Mouse (Mus musculus): ENCODE measurements around the gene Dock4. TPM values are rescaled to one million over a fixed set of nuclear protein-coding genes. Genes with fewer than 3 reads are reported as not detected.

Dock4 gene
- total RNA-seq, 2 experiments from 2014 or later: 11.2 to 11.7 TPM

DNA sequence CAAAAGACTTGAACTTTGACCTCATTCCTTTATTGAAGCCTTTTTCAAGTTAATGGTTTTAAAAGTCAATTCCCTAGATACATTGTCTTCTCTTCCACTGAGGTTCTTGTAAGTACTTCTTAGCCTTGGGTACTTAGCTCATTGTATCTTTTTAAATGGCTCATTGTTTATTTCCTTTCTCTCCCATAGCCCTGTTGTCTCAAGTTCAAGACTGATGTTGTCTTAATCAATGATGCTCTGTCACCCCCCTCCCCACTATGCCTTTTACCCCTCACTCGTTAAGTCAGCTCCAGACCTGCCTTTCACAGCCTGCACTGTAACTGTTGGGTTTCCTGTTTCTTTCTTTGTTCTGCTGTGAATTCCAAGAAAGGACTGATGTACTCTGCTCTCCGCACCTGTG is 154.2 kb downstream of the Dock4 start:
- no peak for DNase-seq
- intact Hi-C loops (cut with DNase I): no loop called here

DNA sequence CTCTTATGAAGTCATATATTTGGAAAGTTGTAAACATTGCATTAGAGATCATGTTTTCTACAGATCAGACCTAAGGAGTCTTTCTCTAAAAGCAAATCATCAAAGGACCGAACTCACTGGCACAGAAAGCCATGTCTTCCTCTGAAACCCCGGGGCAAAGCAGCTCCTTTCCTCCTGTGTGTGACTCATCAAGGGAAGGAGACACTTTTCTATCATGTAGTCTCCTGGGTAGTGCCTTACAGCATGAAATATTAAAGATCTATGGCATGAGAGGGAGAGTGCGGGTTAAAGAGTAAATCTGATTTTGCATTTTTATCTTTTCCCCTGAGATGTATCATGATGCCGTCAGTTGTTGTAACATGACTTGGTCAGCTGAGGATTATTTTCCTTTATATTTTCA is 159.8 kb downstream of the Dock4 start:
- intact Hi-C loops (cut with DNase I): no loop called here
- no peak for DNase-seq

DNA sequence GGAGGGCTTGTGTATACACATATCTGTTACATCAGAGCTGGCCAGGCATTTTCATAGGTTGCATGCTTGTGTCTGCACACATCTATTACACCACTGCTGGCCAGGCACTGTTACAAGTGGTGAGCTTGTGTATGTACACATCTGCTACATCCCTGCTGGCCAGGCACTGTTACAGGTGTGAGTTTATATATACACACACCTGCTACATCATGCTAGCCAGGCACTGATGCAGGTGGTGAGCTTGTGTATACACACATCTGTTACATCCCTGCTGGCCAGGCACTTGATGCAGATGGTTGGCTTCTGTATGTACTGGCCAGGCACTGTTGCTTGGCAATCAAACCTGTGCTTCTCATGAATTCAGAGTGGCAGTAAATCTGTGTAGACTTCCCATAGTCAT is 177.2 kb downstream of the Dock4 start:
- intact Hi-C loops (cut with DNase I): no loop called here
- DNase-seq: no peak

DNA sequence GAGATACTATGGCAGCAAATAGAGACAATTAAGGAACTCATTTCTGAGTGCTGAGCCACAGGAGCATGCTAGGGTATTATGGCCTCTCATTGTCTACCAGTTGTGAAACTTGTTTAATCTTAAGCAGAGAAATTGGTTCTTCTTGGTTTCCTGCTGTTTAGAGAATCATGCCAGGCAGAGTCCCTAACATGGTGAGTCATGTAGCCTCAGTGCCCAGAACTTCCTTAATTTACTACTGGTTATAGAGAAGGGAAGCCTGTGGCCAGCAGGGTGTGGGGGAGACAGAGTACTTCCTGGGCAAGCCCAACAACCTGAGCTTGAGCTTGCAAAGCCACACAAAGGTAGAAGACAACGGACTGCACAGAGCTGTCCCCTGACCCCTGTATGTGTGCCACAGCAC is 180.8 kb downstream of the Dock4 start:
- intact Hi-C loops (cut with DNase I): no loop called here
- DNase-seq: peak in 1 of 2 experiments; percentile 10

DNA sequence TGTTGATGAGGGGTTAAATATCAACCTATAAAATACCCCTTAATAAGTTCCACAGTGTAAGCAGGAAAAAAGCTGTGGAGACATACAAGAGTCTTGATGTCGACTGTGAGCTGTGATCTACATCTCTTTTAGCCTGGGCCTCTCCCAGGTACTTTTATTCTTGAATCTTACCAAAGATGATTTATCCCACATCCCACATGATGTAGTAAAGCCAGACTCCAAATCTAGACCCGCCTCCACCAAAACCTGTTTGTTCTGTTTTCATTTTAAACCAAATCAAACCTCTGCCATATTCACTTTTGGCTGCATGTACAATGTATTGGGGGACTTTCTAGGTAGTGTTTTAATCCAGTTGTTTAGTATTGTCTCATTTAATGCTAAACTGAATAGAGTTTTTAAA is 187.5 kb downstream of the Dock4 start:
- no peak for DNase-seq
- intact Hi-C loops (cut with DNase I): no loop called here

DNA sequence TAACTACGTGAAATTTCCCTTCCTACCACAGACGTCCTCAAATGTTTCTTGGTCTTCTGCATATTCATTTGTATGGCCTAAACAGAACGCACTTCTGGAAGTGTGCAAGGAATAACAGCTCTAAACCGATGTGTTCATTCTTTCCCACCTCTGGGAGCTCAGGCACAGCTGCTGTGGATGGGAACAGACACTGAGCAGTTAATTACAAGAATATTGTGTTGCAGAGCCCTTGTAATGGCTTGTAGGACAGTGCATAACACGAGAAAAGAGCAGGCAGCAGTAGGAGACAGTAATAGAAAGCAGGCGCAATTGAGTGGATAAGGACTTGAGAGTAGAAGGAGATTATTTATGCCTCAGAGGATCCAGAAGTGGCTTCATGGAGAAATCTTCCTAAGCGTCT is 188.4 kb downstream of the Dock4 start:
- intact Hi-C loops (cut with DNase I): no loop called here
- DNase-seq: no peak

DNA sequence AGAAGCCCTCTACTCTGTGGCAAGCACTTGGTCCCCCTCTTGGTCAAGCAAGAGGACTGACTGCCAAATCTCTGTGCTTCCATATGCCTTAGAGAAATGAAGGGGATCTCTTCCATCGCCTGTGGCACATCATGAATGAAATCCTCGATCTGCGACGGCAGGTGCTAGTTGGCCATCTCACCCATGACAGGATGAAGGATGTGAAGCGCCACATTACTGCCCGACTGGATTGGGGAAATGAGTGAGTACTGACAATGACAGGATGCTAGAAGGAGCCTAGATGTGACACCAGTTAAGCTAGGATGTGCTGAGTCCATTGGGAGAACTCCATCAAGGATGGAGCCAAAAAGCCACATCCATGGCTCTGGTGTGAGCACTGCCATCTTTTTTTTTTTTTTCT is 190.2 kb downstream of the Dock4 start:
- intact Hi-C loops (cut with DNase I): no loop called here
- DNase-seq: no peak

DNA sequence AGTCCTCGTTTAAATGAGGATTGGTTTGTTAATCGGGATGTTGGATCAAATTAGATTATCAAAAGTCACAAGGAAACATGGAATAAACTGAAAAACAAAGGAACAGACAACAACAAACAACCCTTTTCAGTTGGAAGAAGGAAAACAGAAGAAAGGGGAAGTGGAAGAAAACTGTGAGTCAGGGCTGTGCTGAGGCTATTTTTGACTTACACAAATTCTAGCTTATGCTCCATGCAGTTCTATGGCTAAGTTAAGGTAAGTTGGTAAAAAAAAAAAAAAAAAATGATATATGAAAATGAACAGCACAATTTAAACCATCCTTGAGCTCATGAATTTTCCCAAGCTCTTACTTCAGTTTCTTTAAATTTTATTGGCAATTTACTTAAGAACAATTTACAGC is 191.7 kb downstream of the Dock4 start:
- intact Hi-C loops (cut with DNase I): no loop called here
- DNase-seq: no peak

DNA sequence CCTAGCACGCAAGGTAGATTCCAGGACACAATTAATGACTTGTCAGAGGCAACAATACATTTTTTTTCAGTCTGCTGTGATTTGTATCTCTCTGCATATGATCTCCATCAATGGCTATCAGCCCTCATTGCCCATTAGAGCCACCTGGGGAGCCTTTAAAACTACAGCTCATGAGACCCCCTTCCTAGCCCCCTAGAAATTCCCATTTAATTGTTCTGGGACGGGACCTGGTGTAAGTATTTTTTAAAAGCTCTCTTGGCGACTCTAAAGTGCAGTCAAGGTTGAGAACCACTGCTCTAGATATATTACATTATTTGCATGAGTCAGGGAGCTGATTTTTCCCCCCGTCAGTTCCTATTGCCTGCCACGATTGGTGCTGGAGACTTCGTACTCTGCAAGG is 200.1 kb downstream of the Dock4 start:
- intact Hi-C loops (cut with DNase I): no loop called here
- no peak for DNase-seq

DNA sequence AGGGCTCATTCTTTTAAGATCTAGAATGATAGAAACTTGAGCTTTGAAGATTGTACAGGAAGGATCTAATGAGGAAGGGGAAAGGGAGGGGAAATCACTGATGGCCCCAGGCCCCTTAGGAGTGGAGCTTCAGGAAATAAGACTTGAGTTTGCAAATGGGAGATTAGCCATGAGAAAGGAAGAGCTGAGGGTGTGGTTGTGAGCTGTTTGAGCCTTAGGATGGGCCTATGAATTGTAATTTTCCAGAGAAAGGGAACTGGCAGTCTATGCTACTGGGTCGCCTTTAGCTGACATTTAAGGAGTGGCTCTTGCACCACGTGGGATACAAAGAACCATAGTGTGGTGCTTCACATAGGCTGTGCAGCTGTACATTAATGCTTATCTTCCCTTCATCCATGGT is 208.6 kb downstream of the Dock4 start:
- intact Hi-C loops (cut with DNase I): loop anchor here (5.0 to 10.0 kb wide), 2 partner anchors 92 to 210 kb away; partner anchors contain the start of genes Dock4 and Zfp277
- DNase-seq: no peak

DNA sequence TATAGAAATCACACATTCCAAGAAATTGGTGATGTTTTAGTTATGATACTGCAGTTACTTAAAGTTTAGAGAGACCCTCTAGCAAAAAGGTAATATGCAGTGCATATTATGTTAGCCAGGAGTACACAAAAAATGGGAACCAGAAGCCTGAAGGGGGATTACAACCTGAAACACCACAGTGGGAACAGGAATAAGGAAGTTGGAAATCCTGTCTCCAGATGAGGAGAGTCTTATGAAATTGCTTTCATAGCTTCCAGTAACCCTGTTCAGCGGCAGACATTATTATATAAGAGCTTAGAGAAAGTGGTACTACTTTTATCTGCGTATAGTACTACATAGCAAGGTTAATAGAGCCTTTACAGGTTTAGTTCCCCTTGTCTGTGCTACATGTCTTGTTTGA is 210.1 kb downstream of the Dock4 start:
- intact Hi-C loops (cut with DNase I): loop anchor here (10.0 kb wide), 1 partner anchor 211 kb away; the partner anchor contains the start of genes Dock4 and Zfp277
- DNase-seq: no peak

DNA sequence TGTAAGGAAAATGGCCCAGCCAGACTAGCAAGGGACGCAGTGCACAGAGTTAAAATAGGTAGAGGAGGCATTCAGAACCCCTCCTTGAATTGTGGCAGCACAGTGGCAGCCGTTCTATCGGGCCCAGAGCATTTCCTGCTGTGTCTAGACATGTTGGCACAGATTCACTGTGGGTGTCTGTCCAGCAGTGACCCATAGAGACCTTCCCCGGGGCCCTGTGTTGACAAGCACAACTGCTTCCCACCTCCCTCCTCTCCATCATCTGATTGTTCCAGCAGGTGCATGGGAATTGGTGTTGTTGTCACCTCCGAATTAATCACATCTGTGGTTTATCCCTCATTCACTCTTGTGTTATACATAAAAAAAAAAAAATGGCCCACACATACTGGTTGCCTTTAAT is 210.7 kb downstream of the Dock4 start:
- DNase-seq: no peak
- intact Hi-C loops (cut with DNase I): loop anchor here (10.0 kb wide), 1 partner anchor 212 kb away; the partner anchor contains the start of genes Dock4 and Zfp277

DNA sequence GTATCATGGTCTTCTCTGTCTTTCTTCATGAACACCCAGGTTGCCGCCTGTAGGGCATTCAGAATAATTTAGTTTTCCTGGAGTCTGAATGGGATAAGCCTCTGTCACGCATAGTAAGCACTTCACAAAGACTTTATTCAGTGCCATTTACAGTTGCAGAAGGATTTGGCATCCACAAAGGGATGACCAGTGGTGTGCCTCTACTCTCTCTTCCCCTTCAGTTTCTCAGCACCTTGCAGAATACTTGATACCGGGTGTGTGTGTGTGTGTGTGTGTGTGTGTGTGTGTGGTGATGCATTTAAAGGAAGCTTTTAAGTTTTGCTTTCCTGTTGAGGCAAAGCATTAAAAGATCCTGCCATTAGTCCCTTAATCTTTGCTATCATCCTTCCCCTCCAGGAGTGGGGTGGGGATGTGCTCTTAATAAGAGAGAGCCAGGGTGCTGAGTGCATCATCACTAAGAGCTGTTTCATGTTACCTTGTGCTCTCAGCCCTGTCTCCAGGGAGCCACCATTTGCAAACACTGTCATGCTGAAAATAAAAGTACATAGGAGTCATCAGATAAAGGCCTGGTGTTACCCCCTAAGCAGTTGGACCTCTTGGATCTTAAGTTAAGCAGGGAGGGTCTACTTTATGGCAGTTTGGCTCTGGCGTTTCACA is 211.6 kb downstream of the Dock4 start:
- no peak for DNase-seq
- intact Hi-C loops (cut with DNase I): loop anchor here (10.0 kb wide), 1 partner anchor 213 kb away; the partner anchor contains the start of genes Dock4 and Zfp277

DNA sequence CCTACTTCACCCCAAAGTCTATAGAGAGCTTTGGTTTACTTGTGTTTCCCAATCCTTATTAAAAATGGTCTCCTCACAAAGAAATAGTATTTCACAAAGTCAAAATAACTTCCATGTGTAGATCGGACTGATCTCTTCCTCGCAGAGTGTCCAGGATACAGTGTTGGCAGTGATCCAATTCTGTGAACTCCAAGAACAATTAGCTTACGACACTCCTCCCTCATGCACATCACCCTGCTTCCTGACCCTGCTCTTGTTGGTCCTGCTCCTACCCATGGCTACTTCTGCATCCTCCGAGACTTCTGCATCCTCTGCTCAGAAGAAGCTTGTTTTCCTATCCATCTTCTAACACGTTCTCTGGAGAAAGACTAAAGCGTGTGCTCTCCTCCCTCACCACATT is 213.9 kb downstream of the Dock4 start:
- no peak for DNase-seq
- intact Hi-C loops (cut with DNase I): loop anchor here (10.0 kb wide), 1 partner anchor 215 kb away; the partner anchor contains the start of genes Dock4 and Zfp277

DNA sequence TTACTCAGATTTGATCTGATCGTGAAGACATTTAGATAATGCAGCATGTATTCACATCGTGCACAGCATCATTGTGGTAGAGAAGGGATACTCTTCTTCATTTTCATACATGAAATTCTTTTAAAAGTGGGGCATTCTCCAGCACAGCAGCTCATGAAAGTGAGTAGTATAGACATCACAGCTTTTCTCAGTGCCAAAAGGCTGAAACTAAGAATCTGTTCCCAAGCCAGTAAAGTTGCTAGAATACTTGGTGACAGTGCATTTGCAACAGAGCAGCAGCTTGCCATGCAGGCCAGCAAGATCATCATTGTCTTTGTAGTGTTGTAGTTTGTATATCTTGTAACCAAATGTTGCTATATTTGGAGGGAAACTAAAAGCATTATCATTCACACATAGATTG is 223.7 kb downstream of the Dock4 start:
- intact Hi-C loops (cut with DNase I): no loop called here
- DNase-seq: no peak

DNA sequence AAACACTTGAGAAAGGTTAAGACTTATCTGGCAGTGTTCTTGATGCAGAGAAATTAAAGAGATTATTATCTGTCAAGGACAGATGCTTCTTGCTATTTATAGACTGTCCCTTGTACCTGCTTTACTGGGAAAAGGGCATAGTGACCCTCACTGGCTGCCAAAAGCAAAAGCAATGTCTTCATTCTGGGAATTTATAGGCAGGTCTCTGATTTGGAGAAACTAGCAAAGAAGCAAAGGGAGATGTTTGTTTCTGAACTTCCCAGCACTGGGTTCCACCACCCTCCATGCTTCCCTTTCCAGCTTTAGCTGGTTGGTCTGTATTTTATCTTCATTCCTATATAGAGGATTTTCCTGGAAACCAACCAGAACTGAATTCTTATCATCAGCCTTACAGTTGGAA is 225.0 kb downstream of the Dock4 start:
- DNase-seq: no peak
- intact Hi-C loops (cut with DNase I): no loop called here

DNA sequence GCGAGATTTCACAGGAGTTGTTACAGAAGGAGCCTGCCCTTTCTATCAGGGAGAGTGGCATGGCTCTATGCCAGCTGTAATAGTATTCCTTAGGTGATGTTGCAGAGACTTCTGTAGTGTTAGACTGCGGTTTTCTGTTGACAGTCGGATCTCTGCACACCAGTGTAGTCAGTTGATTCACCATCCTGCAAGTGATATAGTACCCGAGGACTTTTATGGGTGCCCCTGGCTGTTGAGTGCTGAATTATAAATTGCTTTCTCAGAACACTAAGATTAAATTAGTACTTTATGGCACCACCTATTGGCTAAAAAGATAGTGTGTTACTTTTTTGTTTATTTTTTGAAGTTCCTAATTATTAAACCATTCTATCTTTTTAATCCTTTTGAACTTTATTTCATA is 234.0 kb downstream of the Dock4 start:
- intact Hi-C loops (cut with DNase I): loop anchor here (2.0 to 5.0 kb wide), 3 partner anchors 177 to 423 kb away; partner anchors contain the start of genes Dock4 and Zfp277
- DNase-seq: no peak

DNA sequence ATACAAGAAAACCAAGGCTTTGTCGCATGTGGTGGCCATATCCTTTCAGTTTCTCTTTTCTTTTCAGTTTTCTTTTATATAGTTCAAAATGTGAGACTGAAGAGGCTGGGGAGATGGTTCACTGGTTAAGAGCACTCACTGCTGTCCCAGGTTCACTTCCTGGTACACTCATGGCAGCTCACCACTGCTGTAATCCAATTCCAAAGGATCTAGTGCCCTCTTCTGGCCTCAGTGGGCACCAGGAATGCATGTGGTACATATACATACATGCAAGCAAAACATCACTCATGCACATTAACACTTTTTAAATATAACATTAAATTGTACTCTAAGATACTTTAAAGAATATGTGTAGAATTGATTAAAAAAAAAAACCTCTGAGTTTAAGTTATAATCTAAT is 234.8 kb downstream of the Dock4 start:
- intact Hi-C loops (cut with DNase I): loop anchor here (2.0 to 5.0 kb wide), 2 partner anchors 233 to 424 kb away; partner anchors contain the start of genes Dock4 and Zfp277
- DNase-seq: peak in 1 of 2 experiments; percentile 30

DNA sequence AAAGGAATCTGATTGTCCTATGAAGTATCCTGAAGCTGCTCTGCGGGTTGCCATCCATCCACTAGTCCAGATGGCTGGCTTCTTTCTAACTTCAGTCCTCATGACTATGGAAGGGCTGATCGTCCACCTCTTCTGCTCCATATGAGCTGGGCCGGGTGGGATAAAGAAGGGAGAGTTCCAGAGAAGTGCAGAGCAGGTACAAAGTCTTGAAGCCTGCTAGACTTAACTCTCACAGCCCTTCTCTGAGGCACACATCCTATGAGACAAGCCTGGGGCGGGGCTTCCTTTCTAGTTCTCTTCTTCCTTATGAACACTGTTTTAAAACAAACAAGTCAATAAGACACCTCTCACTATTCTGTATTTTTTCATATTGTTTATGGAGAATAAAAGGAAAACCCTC is 245.7 kb downstream of the Dock4 start:
- no peak for DNase-seq
- intact Hi-C loops (cut with DNase I): loop anchor here (5.0 kb wide), 1 partner anchor 101 kb away; no protein-coding TSS in a partner anchor

DNA sequence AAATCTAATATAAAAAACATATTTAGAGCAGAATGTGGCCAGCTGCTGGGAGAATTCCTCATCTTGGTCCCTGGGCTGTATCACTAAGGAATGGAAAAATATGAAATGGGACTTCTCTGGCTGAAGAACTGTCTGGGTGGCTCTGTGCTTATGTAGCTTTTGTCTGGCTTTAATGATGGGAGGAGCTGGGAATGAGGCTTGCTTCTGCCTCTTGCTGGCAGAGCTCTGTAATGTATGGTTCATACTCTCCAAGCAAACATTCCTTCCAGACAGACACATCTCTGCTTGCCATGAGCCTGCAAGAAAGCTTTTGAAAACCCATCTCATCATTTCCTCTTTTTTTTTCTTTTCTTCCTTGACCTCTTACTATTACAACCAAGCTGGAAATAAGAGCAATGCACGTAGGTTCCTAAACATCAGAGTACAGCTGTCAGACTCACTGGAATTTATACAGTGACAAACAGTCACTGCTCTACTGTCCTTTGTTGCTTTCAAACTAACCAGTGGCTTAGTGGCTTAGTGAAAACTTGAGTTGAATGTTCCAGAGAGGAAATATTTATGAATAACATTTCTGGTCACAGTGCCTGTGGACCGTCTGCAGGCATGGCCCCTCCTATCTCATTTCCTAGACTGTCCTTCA is 248.4 kb downstream of the Dock4 start:
- DNase-seq: no peak
- intact Hi-C loops (cut with DNase I): loop anchor here (5.0 kb wide), 1 partner anchor 98 kb away; no protein-coding TSS in a partner anchor

DNA sequence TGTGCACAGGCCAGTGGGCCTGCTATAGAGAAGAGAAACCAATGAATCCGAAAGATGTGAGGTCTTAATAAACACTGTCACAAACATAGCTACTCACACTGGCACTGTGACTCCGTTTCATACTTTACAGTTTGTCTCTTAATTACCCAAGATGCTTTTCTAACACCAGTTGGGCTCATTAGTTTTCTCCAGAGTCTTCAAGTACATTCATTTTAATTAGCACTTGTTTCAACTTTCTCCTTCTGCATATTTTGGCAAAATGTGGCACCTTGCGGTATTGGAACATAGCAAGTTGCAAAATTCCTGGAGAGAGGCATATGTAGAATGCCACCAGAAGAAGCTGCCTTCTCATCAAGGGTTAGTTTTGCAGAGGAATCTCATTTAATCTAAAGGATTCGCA is 252.6 kb downstream of the Dock4 start:
- intact Hi-C loops (cut with DNase I): no loop called here
- DNase-seq: no peak

DNA sequence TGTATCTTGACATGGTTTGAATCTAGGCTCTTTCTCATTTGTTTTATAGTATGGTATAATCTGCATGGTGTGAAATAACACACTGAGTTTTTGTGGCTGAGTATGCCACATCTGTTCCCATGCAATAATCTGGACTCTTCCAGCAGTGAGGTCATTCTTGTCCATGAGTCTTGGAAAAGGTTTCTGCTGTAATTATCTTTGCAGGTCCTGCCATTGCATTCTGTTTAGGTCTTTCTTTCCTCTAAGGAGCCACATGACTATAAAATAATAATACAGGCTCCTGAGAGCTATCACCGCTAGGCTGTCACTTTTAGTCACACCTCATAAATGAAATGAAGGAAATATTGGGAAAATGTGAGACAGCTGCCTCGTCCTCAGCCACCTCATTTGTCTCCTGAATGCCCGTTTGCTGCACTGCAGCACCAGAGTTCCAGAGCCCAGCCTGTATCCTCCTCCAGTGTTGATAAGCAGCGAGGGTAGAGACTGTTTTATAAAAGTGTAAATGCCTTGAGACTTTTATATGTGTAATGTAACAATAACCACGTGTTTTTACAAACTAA is 256.6 kb downstream of the Dock4 start:
- intact Hi-C loops (cut with DNase I): no loop called here
- no peak for DNase-seq

All from heart, postnatal 36 days (tissue).